Mouse (Mus musculus): ENCODE results near the gene Ankrd33b.

GRCm38 (mm10) chr15:31299258-31299917 is 68.1 kb downstream of the Ankrd33b start:
- no peak for TF ChIP-seq CTCF (IDR thresholded peaks at IDR 0.05; ENCODE audit: extremely low read depth, insufficient read depth, low read length)
- TF ChIP-seq POLR2A (IDR thresholded peaks at IDR 0.05; ENCODE audit: extremely low read depth, insufficient read depth, low read length), result no peak
